Mouse (Mus musculus) cerebellum, adult (tissue): ENCODE results near the gene Galns.

Experiments used
- ATAC-seq: cut with Nextera tagmentation; 2 replicates; pipeline ENCODE4 v1.9.2; 2017; ENCODE audit warnings: mild to moderate bottlenecking, moderate library complexity, mixed read lengths; ENCODE audit not compliant: insufficient number of reproducible peaks, low FRiP score, low TSS enrichment

Galns gene

GRCm38 (mm10) chr8:122611295-122612133 lies at the start of gene Galns, which contains the start of gene Trappc2l:
Galns (minus strand) TSS chr8:122611463.
Trappc2l (plus strand) TSS chr8:122611640.
- ATAC-seq: peak; percentile 86

DNA sequence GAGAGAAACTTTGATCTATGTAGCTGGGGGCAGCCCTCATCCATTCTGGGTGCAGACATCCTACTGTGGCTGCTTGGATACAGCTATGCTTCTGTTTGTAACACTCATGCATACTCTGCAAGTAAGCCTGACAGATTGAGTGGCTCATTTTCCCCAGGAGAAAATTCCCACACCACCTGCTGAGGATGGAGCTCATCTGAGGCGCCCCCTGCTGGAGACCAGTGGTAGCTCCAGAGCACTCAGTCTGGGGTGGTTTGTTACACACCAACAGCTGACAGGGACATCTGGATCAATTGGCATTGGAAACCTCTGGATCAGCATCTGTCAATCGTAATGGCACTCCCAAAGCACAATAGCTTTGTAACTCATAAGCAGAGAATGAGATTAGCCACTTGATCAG lies 48.8 kb upstream of the Galns start:
- ATAC-seq: no peak

GRCm38 (mm10) chr8:122658807-122659160 lies 47.5 kb upstream of the Galns start:
- no peak for ATAC-seq

GRCm38 (mm10) chr8:122658149-122658806 lies 47.0 kb upstream of the Galns start:
- no peak for ATAC-seq

- no peak for ATAC-seq
Observed at GRCm38 (mm10) chr8:122656056-122656999, 45.1 kb upstream of the Galns start.

- no peak for ATAC-seq
Observed at GRCm38 (mm10) chr8:122654768-122655167, 43.5 kb upstream of the Galns start.

- ATAC-seq: no peak
Observed at GRCm38 (mm10) chr8:122652643-122653042, 41.4 kb upstream of the Galns start.

GRCm38 (mm10) chr8:122651326-122651921 lies 40.2 kb upstream of the Galns start:
- ATAC-seq: no peak

- ATAC-seq: no peak
Observed at GRCm38 (mm10) chr8:122648192-122648970, 37.1 kb upstream of the Galns start.

DNA sequence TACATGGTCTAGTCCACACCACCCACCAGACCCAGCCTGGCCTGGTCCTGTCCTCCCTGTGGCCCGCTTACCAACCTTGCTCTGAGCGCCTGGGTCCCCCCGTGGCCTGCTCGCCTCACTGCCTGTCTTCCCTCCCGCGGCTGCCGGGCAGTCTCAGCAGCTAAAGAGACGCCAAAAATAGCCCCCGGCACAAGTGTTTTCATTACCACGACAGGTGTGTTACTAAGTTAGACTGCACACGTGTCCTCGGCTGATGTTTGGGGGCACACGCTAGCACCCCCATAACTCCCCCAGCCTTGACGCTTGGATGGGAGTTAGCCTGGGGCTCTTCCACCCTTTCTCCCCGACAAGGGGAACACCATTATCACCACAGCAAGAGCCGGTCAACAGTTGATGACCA lies 35.1 kb upstream of the Galns start:
- ATAC-seq: no peak

GRCm38 (mm10) chr8:122644175-122644954 lies 33.1 kb upstream of the Galns start:
- no peak for ATAC-seq

GRCm38 (mm10) chr8:122642071-122642470 lies 30.8 kb upstream of the Galns start:
- ATAC-seq: no peak

DNA sequence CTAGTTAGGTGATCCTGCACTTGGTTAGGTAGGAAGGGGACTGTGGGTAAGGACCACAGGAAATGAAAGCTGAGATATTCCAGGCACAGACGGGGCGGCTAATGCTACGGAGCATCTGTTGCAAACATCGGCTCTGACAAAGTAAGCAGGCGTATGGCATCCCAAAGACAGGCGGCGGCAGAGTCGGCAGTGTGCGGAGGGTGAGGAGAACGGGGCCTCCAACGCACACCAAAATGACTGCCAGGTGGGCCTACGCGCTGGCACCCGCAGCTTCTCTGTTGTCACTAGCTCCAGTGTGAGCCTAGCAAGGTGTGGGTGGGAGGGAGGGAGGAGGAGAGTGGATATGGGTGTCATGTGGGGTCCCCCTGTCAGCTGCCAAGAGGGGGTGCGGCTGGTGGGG lies 30.1 kb upstream of the Galns start:
- no peak for ATAC-seq

- no peak for ATAC-seq
Observed at GRCm38 (mm10) chr8:122640825-122641224, 29.6 kb upstream of the Galns start.

DNA sequence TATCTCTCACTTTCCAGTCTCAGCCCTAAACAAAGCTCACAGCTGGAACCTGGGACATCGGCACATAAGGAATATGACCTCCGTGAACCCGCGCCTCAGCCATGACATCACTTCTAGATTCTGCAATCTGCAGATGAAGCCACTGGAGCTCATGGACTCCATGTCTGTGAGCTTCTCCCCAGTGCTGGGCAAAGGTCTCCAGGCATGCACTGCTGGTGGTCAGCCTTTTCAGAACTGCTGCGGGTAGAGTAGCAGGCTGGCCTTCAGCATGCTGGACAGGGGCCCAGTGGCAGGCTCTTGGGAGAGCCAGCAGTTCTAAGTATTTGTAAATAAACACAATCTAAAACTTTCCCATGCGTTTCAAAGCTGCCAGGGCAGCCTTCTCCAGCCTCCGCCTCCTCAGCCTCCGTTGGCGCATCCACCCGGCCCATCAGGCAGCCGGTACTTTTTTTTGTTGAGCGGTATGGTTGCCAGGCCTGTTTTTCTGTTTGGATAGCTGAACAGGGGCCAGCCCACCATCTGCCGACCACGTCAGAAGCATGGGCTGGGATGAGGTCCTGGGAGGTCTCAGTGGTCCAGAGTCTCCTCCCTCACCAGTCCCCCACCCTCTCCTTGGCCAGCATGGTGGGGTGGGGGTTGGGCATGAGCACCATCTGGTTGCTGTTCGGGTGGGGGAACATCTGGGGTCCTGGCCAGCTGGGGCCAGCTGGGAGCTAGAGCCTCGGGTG lies 28.4 kb upstream of the Galns start:
- peak; percentile 6; the same call in 1 of the 2 replicates for ATAC-seq

DNA sequence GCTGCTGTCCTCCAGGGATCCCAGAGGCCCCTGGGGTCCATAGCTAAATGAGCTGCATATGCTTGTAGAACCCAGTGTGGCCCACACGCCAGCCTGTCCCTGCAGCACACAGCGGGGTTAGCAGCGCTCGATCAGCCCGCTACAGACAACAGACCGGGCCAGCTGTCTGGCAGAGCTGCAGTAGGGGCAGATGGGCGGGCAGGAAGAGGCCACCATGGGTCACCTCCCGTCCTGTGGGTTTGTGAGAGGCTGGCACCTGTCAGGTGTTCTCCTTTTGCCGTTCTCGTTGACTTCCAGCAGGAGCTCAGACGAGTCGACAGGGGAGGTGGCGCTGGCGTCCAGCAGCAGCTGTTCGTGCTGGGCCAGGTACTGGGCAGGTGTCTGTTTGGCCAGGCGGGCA lies 27.3 kb upstream of the Galns start:
- 0 out of 2 replicates have a peak, but pooled peaks have one; percentile 21 for ATAC-seq

- ATAC-seq: no peak
Observed at GRCm38 (mm10) chr8:122637230-122637629, 26.0 kb upstream of the Galns start.

GRCm38 (mm10) chr8:122636803-122637175 lies 25.5 kb upstream of the Galns start:
- ATAC-seq: no peak
